Mouse (Mus musculus): ENCODE measurements around the gene Meox1. TPM values are rescaled to one million over a fixed set of nuclear protein-coding genes. Genes with fewer than 3 reads are reported as not detected.

Meox1 gene
- total and polyA plus RNA-seq, 3 experiments: 5.6 to 7.3 (median 7.2) TPM

DNA sequence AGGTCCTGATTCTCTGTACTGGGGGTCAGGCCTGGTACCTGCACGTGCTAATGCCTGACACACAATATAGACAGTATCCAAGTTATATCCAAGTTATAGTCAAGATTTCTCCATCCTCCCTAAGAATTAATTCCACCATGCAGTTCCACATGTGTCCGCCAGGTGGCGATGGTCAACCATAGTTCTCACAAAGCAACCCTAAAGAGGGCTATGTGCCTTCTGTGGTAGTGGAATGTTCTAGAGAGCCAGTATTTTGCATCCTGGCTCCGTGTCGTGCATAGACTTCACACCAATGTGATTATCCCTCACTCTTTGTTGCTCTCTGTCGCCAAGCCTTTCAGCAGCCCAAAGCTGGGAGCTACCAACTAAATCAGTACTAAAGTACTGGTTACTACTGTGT lies 25.5 kb upstream of the Meox1 start:
- TF ChIP-seq EP300 (IDR thresholded peaks at IDR 0.05; ENCODE audit: insufficient read depth, low read depth, low read length): peak; percentile 98
- 0 out of 2 replicates have a peak, but pooled peaks have one; percentile 16 for TF ChIP-seq POLR2A (IDR thresholded peaks at IDR 0.05; ENCODE audit: insufficient read depth, low read depth, low read length)
- peak; percentile 96 for TF ChIP-seq CTCF (IDR thresholded peaks at IDR 0.05)
- intact Hi-C loops (cut with DNase I): loop anchor here (1.0 kb wide), 1 partner anchor 49 kb away; no protein-coding TSS in a partner anchor
- no peak overlapping the region for H3K9ac ChIP-seq (ENCODE audit: low read depth, low read length)
- H3K4me1 ChIP-seq (ENCODE audit: control insufficient read depth, insufficient read depth, low read length): peaks cover 3% of the 10 kb centered on the region
- H3K4me3 ChIP-seq: no peak overlapping the region
- H3K36me3 ChIP-seq (ENCODE audit: control insufficient read depth, insufficient read depth, low read length): no peaks in the 10 kb centered on the region
- H3K27ac ChIP-seq: no peak overlapping the region
- DNase-seq: peak; percentile 78 to 88
- H3K27me3 ChIP-seq (ENCODE audit: control insufficient read depth, insufficient read depth, low read length): no peaks in the 10 kb centered on the region; the same call in 1 of the 2 replicates
- no peaks in the 10 kb centered on the region for H3K79me2 ChIP-seq (replicated peaks; ENCODE audit: control insufficient read depth, insufficient read depth, low read length)
- WGBS: 2% methylated on average over 6 of the region's 6 CpGs

GRCm38 (mm10) chr11:101918609-101919008 lies 24.4 kb upstream of the Meox1 start:
- DNase-seq: no peak
- Histone ChIP-seq H3K36me3 (ENCODE audit: control insufficient read depth, insufficient read depth, low read length) (no peaks in the 10 kb centered on the region), H3K79me2 (replicated peaks; ENCODE audit: control insufficient read depth, insufficient read depth, low read length) (no peaks in the 10 kb centered on the region), H3K27ac (no peak overlapping the region), H3K9ac (ENCODE audit: low read depth, low read length) (no peak overlapping the region), H3K4me3 (no peak overlapping the region), H3K27me3 (ENCODE audit: control insufficient read depth, insufficient read depth, low read length) (no peaks in the 10 kb centered on the region; the same call in 1 of the 2 replicates), H3K4me1 (ENCODE audit: control insufficient read depth, insufficient read depth, low read length) (peaks cover 3% of the 10 kb centered on the region)
- 82% methylated on average over 3 of the region's 3 CpGs for WGBS
- intact Hi-C loops (cut with DNase I): loop anchor here (1.0 kb wide), 1 partner anchor 50 kb away; no protein-coding TSS in a partner anchor
- TF ChIP-seq POLR2A (IDR thresholded peaks at IDR 0.05; ENCODE audit: insufficient read depth, low read depth, low read length): no peak
- no peak for TF ChIP-seq CTCF (IDR thresholded peaks at IDR 0.05)
- no peak for TF ChIP-seq EP300 (IDR thresholded peaks at IDR 0.05; ENCODE audit: insufficient read depth, low read depth, low read length)

DNA sequence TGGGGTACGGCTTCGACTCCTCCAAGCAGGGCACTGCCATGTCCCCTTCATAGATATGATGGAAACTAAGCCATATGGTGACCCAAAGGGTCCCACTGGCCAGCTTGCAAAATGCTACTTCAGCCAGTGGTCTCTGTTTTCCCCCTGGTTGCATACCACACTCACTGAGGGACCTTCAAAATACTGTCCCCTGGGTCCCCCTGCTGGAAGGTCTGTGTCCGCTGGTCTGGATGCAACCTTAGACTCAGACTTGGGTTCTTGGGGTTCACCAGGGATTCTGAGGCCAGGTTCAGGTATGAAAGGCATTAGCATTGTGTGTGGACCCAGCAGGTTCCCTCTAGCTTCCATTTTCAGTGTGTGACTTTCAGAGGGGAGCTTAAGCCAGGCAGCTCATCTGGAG lies 22.6 kb upstream of the Meox1 start:
- Histone ChIP-seq H3K4me3 (no peak overlapping the region), H3K27ac (no peak overlapping the region), H3K9ac (ENCODE audit: low read depth, low read length) (no peak overlapping the region), H3K27me3 (ENCODE audit: control insufficient read depth, insufficient read depth, low read length) (no peaks in the 10 kb centered on the region; the same call in 1 of the 2 replicates), H3K4me1 (ENCODE audit: control insufficient read depth, insufficient read depth, low read length) (peaks cover 3% of the 10 kb centered on the region), H3K79me2 (replicated peaks; ENCODE audit: control insufficient read depth, insufficient read depth, low read length) (no peaks in the 10 kb centered on the region), H3K36me3 (ENCODE audit: control insufficient read depth, insufficient read depth, low read length) (no peaks in the 10 kb centered on the region)
- intact Hi-C loops (cut with DNase I): no loop called here
- no peak for DNase-seq
- TF ChIP-seq CTCF (IDR thresholded peaks at IDR 0.05): peak; percentile 17; the same call in 1 of the 2 replicates
- no peak for TF ChIP-seq EP300 (IDR thresholded peaks at IDR 0.05; ENCODE audit: insufficient read depth, low read depth, low read length)
- 75% methylated on average over 3 of the region's 3 CpGs for WGBS

DNA sequence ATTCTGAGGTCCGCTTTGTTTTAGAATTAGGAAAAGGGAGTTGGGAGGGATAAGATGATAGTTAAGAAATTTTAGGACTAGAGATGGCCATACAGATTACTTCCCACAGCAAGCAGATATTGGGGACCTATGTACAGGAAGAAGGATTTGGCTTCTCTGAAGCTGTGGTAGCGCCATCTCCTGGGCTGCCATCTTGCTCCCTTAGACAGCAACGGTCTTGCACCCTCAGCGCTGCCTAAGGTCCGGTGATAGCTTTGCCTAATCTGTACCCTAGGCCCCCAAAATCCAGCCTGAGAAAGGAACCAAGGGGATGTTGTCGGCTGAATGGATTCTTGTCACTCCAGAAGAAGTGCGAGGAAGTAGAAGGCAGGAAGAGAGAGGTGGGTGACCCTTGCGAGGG lies 19.4 kb upstream of the Meox1 start:
- H3K27me3 ChIP-seq (ENCODE audit: control insufficient read depth, insufficient read depth, low read length): no peaks in the 10 kb centered on the region; the same call in 1 of the 2 replicates
- 56% methylated on average over 8 of the region's 8 CpGs for WGBS
- no peak overlapping the region for H3K4me3 ChIP-seq
- H3K36me3 ChIP-seq (ENCODE audit: control insufficient read depth, insufficient read depth, low read length): no peaks in the 10 kb centered on the region
- no peak overlapping the region for H3K27ac ChIP-seq
- TF ChIP-seq POLR2A (IDR thresholded peaks at IDR 0.05; ENCODE audit: insufficient read depth, low read depth, low read length) (no peak), EP300 (IDR thresholded peaks at IDR 0.05; ENCODE audit: insufficient read depth, low read depth, low read length) (no peak), CTCF (IDR thresholded peaks at IDR 0.05) (no peak)
- H3K79me2 ChIP-seq (replicated peaks; ENCODE audit: control insufficient read depth, insufficient read depth, low read length): no peaks in the 10 kb centered on the region
- intact Hi-C loops (cut with DNase I): no loop called here
- H3K9ac ChIP-seq (ENCODE audit: low read depth, low read length): no peak overlapping the region
- DNase-seq: no peak
- H3K4me1 ChIP-seq (ENCODE audit: control insufficient read depth, insufficient read depth, low read length): no peaks in the 10 kb centered on the region

DNA sequence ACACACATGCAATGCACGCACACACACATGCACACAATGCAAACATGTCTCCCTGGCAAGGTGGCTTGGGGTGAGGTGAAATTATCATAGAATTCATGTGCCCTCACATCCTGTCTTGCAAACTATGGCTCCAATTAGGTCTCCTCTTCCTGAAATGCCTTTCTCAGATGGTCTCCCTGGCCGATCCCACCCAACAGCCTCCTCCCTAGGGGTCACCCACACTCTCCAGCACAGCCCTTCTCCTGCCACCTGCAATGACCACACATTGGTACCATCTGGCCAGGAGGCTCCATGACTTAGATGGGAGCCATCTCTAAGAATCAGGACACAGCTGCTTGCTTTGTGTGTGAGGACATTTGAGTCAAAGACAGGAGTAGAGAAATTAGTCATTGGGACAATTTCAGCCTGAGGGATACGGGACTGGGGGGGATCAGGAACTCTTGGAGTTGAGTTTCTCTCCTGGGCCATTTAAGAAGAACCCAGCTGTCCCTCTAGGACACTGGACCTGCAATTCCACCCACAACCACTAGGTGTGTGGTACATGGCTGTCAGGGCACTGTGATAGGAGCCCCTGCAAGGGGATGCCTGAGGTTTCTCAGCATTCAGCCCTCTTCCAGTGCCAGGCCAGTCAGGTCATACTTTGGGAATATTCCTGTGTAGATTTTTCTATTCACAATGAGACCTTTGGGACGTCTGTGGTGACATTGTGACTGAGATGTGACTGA lies 17.8 kb upstream of the Meox1 start:
- intact Hi-C loops (cut with DNase I): loop anchor here (2.0 kb wide), 1 partner anchor 149 kb away; no protein-coding TSS in a partner anchor

More for the DNA sequence above, 17.8 kb upstream of the Meox1 start:
- Histone ChIP-seq H3K27me3 (ENCODE audit: control insufficient read depth, insufficient read depth, low read length) (no peaks in the 10 kb centered on the region), H3K36me3 (ENCODE audit: control insufficient read depth, insufficient read depth, low read length) (no peaks in the 10 kb centered on the region), H3K9ac (ENCODE audit: low read depth, low read length) (no peak overlapping the region), H3K27ac (no peak overlapping the region), H3K4me1 (ENCODE audit: control insufficient read depth, insufficient read depth, low read length) (no peaks in the 10 kb centered on the region), H3K4me3 (no peak overlapping the region), H3K79me2 (replicated peaks; ENCODE audit: control insufficient read depth, insufficient read depth, low read length) (no peaks in the 10 kb centered on the region)
- peak; percentile 85 for TF ChIP-seq CTCF (IDR thresholded peaks at IDR 0.05)
- no peak for TF ChIP-seq POLR2A (IDR thresholded peaks at IDR 0.05; ENCODE audit: insufficient read depth, low read depth, low read length)
- peak in 1 of 2 experiments; percentile 55 for DNase-seq
- WGBS: 78% methylated on average over 4 of the region's 4 CpGs
